Mouse (Mus musculus) myocyte (in vitro differentiated cells): Measurements from ENCODE around the gene Ccr1. TPM values are rescaled to one million over a fixed set of nuclear protein-coding genes. Genes with fewer than 3 reads are reported as not detected.

Experiments used
- H3K27me3 ChIP-seq: one replicate; pipeline ENCODE4 v1.6.1; 2011; ENCODE audit not compliant: control insufficient read depth, insufficient read depth, insufficient read length
- H3K36me3 ChIP-seq: one replicate; pipeline ENCODE4 v1.6.1; 2011; ENCODE audit not compliant: control insufficient read depth, insufficient read depth
- H3K4me2 ChIP-seq: one replicate; pipeline ENCODE4 v1.6.1; 2011; ENCODE audit warnings: low read depth, control low read depth
- H3K4me3 ChIP-seq: one replicate; pipeline ENCODE4 v1.5.1; 2011; ENCODE audit warnings: mild to moderate bottlenecking, control low read depth, moderate library complexity
- H3K79me2 ChIP-seq: one replicate; pipeline ENCODE4 v1.6.1; 2011; ENCODE audit not compliant: control insufficient read depth, insufficient read depth
- H3ac ChIP-seq: one replicate; pipeline ENCODE4 v1.6.1; 2011; ENCODE audit not compliant: control insufficient read depth, insufficient read length
- CEBPB ChIP-seq: IDR thresholded peaks from 2 replicates; pipeline ENCODE4 v1.6.1; 2011; ENCODE audit warnings: mild to moderate bottlenecking, moderate library complexity; ENCODE audit not compliant: poor library complexity, insufficient read depth, severe bottlenecking
- E2F4 ChIP-seq: IDR thresholded peaks from one replicate; pipeline ENCODE4 v1.6.1; 2011; ENCODE audit warnings: mild to moderate bottlenecking, control low read depth, moderate library complexity; ENCODE audit not compliant: insufficient read depth
- MAX ChIP-seq: IDR thresholded peaks from one replicate; pipeline ENCODE4 v1.6.1; 2011; ENCODE audit warnings: low read depth, mild to moderate bottlenecking, control low read depth
- MYOD1 ChIP-seq, 3 experiments: IDR thresholded peaks; one replicate each; pipeline ENCODE4 v1.6.1; 2011; ENCODE audit warnings: control low read depth in 2 of 3, low read depth in 2 of 3, mild to moderate bottlenecking in 2 of 3, moderate library complexity in 1 of 3; ENCODE audit not compliant: insufficient read length in 2 of 3, control insufficient read depth in 1 of 3
- MYOG ChIP-seq, 3 experiments: IDR thresholded peaks; one replicate each; pipeline ENCODE4 v1.6.1; 2011; ENCODE audit warnings: control low read depth in 2 of 3, low read depth in 2 of 3, mild to moderate bottlenecking in 2 of 3; ENCODE audit not compliant: insufficient read length in 2 of 3, control insufficient read depth in 1 of 3, insufficient read depth in 1 of 3
- POLR2A ChIP-seq: IDR thresholded peaks from one replicate; pipeline ENCODE4 v1.6.1; 2011; ENCODE audit warnings: low read depth, mild to moderate bottlenecking, control low read depth, moderate library complexity; ENCODE audit not compliant: insufficient read length
- POLR2AphosphoS2 ChIP-seq: IDR thresholded peaks from one replicate; pipeline ENCODE4 v1.6.1; 2011; ENCODE audit warnings: low read depth, control low read depth; ENCODE audit not compliant: insufficient read length
- REST ChIP-seq: IDR thresholded peaks from one replicate; pipeline ENCODE4 v1.6.1; 2011; ENCODE audit warnings: mild to moderate bottlenecking, control low read depth, moderate library complexity; ENCODE audit not compliant: insufficient read depth, insufficient read length
- SRF ChIP-seq: IDR thresholded peaks from one replicate; pipeline ENCODE4 v1.6.1; 2011; ENCODE audit warnings: low read depth; ENCODE audit not compliant: control insufficient read depth, insufficient read length
- TCF12 ChIP-seq: IDR thresholded peaks from one replicate; pipeline ENCODE4 v1.6.1; 2011; ENCODE audit warnings: mild to moderate bottlenecking, control low read depth; ENCODE audit not compliant: poor library complexity, insufficient read depth, severe bottlenecking
- TCF3 ChIP-seq: IDR thresholded peaks from one replicate; pipeline ENCODE4 v1.6.1; 2011; ENCODE audit warnings: low read depth, control low read depth; ENCODE audit not compliant: insufficient read length
- USF1 ChIP-seq: IDR thresholded peaks from one replicate; pipeline ENCODE4 v1.6.1; 2011; ENCODE audit warnings: low read depth, mild to moderate bottlenecking, control low read depth, moderate library complexity
- polyA plus RNA-seq: library from polyadenylated mRNA; unstranded; fragments of >200 nt; fragmentation: generic; extraction: Trizol; gene quantifications from one replicate; pipeline ENCODE4 v1.2.1, GENCODE M21; 2012; ENCODE audit warnings: missing spikeins

Ccr1 gene
- polyA plus RNA-seq, 1 experiment, result not detected

DNA sequence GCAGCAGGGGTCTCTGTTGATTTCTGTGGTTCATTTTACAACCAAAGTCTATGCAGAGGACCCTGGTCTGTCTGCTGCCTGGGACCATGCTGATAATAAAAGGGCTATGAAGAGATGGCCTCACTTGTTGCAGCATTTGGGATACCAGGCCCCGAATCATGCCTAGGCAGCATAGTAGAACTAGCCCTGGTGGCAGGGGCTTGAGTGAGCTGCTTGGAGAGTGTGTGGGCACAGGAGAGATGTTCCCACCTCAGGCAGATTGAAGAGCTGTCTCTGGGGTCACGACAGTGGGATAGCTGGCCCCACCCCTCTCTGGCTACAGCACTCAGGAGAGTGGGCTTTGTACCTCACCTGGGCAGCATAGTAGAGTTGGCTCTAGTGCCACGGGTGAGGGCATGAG, 38.0 kb downstream of the Ccr1 start:
- Histone ChIP-seq H3K36me3 (no peaks in the 10 kb centered on the region), H3ac (no peak overlapping the region), H3K27me3 (no peaks in the 10 kb centered on the region), H3K79me2 (no peaks in the 10 kb centered on the region), H3K4me3 (no peak overlapping the region), H3K4me2 (no peak overlapping the region)
- TF ChIP-seq CEBPB (no peak), USF1 (no peak), E2F4 (no peak), REST (no peak), TCF12 (no peak), POLR2A (no peak), MAX (no peak), TCF3 (no peak), MYOD1 (IDR thresholded peaks at IDR 0.05; ENCODE audit: control insufficient read depth in 1 of 3, insufficient read length in 2 of 3, low read depth in 2 of 3) (no peak)

DNA sequence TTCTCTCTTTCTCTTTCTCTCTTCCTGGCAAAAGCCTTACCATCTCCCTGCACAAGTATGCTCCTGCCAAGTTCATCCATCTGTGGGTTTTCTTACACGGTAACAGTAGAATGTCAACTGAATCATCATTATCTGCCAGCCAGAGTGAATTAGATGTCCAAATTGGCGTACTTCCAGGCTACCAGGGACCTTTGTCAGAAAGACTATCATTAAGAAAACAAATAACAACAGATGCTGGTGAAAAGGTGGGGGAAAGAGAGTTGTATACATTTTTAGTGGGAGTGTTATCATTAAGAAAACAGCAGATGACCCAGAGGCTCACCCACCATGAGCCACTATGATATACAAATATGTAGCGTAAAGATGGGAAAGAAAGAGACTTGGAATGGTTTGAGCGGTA, 38.6 kb downstream of the Ccr1 start:
- no peak overlapping the region for H3K4me3 ChIP-seq
- no peaks in the 10 kb centered on the region for H3K27me3 ChIP-seq
- TF ChIP-seq MYOG (IDR thresholded peaks at IDR 0.05; ENCODE audit: control insufficient read depth in 1 of 3, insufficient read depth in 1 of 3, insufficient read length in 2 of 3, low read depth in 2 of 3), result no peak
- no peak for TF ChIP-seq MYOD1 (IDR thresholded peaks at IDR 0.05; ENCODE audit: control insufficient read depth in 1 of 3, insufficient read length in 2 of 3, low read depth in 2 of 3)
- TF ChIP-seq SRF, result no peak
- no peak for TF ChIP-seq POLR2AphosphoS2
- no peak for TF ChIP-seq E2F4
- TF ChIP-seq USF1, result no peak
- no peak for TF ChIP-seq TCF12
- TF ChIP-seq MAX, result no peak
- TF ChIP-seq POLR2A, result no peak
- no peak for TF ChIP-seq TCF3
- no peak for TF ChIP-seq REST
- TF ChIP-seq CEBPB, result no peak
- no peaks in the 10 kb centered on the region for H3K79me2 ChIP-seq
- no peak overlapping the region for H3K4me2 ChIP-seq
- no peaks in the 10 kb centered on the region for H3K36me3 ChIP-seq
- no peak overlapping the region for H3ac ChIP-seq

DNA sequence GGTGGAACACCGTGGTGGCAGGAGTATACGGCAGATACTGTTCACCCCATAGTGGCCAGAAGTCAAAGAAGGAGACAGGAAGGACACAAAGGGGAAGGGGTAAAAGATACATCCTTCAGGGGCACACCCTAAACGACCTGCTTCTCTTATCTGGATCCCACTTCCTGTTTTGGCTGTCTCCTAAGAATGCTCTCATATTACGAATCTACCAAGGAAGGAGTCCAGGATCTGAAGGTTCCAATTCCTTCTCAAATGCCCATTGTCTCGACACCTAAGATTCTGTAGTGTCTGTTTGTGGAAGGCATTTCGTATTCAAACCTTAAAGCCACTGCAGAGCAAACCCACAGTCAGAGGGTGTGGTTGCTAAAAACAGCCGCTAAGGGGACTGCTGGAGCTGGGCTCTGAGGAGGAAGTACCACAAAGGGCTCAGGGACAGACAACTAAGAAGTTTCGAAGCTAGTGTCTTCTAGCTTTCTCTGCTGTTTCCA, 39.7 kb downstream of the Ccr1 start:
- Histone ChIP-seq H3K36me3 (no peaks in the 10 kb centered on the region), H3K27me3 (no peaks in the 10 kb centered on the region), H3K79me2 (no peaks in the 10 kb centered on the region), H3K4me3 (no peak overlapping the region), H3ac (no peak overlapping the region), H3K4me2 (peak overlapping the region; percentile 54)
- TF ChIP-seq POLR2AphosphoS2 (no peak), MYOD1 (IDR thresholded peaks at IDR 0.05; ENCODE audit: control insufficient read depth in 1 of 3, insufficient read length in 2 of 3, low read depth in 2 of 3) (no peak), TCF3 (no peak), CEBPB (no peak), TCF12 (no peak), REST (no peak), SRF (no peak), MAX (no peak)

DNA sequence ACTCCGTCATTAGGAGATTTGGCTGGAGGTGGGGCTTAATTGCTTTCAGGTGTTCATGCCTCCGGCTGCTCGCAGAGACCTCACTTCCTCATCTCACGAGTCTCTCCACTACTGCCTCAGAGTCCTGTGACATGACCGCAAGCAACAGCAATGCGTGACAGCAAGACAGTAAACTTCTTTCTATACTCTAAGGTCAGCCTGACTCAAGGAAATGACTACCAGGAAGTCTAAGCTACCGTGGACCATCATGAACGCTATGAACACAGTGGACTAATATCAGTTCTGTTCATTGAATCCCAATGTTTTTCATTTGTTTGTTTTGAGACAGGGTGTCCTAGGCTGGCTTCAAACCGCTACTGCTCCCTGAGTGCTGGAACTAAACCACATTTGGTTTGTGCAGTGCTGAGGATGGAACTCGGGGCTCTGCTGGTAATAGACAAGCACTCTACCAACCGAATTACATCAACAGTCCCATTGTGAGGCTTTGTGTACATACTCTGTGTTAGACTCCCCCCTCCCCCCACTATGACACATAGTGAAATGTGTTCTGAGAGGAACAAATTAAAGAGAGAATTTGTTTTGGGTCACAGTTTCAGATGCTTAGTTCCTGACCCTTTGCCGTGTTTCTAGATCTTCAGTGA, 40.3 kb downstream of the Ccr1 start:
- H3K79me2 ChIP-seq, result no peaks in the 10 kb centered on the region
- no peak overlapping the region for H3K4me3 ChIP-seq
- peak overlapping the region; percentile 54 for H3K4me2 ChIP-seq
- H3K27me3 ChIP-seq, result no peaks in the 10 kb centered on the region
- no peaks in the 10 kb centered on the region for H3K36me3 ChIP-seq
- no peak overlapping the region for H3ac ChIP-seq
- TF ChIP-seq CEBPB, result no peak
- no peak for TF ChIP-seq MYOD1 (IDR thresholded peaks at IDR 0.05; ENCODE audit: control insufficient read depth in 1 of 3, insufficient read length in 2 of 3, low read depth in 2 of 3)
- TF ChIP-seq TCF3, result no peak
- TF ChIP-seq POLR2A, result no peak
- no peak for TF ChIP-seq POLR2AphosphoS2
- TF ChIP-seq E2F4, result no peak
- TF ChIP-seq USF1, result no peak
- no peak for TF ChIP-seq SRF
- no peak for TF ChIP-seq MYOG (IDR thresholded peaks at IDR 0.05; ENCODE audit: control insufficient read depth in 1 of 3, insufficient read depth in 1 of 3, insufficient read length in 2 of 3, low read depth in 2 of 3)
- no peak for TF ChIP-seq MAX
- TF ChIP-seq REST, result no peak
- TF ChIP-seq TCF12, result no peak

DNA sequence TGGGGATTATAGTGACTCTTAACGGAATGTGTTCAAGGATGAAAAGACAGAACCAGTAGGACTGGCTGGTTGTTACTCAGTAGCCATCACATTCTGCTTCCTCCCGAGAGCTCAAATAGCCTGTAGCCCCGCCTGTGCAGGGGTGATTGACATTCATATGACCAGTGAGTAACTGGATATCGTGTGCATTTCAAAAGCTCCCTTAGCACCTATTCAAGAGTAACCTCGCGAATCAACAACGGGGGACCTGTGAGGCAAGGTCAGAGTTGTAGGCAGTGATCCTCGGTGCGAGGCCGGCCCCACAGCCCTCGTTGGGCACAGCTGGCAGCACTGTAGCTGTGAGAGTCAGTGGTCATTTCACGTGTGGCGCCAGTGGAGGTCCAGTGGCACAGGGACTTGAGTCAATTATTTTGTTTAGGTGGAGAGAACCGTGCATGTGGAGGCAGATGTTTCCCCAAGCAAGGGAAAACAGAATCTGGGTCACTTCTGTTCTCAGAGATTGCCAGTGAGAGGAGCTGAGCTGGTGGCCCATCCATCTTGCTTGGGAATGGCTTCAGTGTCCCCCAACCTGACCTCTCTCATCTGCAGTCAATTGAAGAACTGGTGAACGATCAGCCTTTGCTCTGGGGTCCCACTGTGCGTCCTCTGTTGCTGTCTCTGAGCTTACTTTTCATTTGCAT, 41.1 kb downstream of the Ccr1 start:
- TF ChIP-seq POLR2A (no peak), MYOD1 (IDR thresholded peaks at IDR 0.05; ENCODE audit: control insufficient read depth in 1 of 3, insufficient read length in 2 of 3, low read depth in 2 of 3) (peak in 1 of 3 experiments; percentile 2), POLR2AphosphoS2 (no peak)
- no peaks in the 10 kb centered on the region for H3K36me3 ChIP-seq
- no peak overlapping the region for H3ac ChIP-seq
- H3K79me2 ChIP-seq, result no peaks in the 10 kb centered on the region
- H3K4me3 ChIP-seq, result no peak overlapping the region
- H3K27me3 ChIP-seq, result no peaks in the 10 kb centered on the region
- no peak overlapping the region for H3K4me2 ChIP-seq
